Mouse (Mus musculus): ENCODE measurements around the gene Lilrb4a. TPM values are rescaled to one million over a fixed set of nuclear protein-coding genes. Genes with fewer than 3 reads are reported as not detected.

Lilrb4a gene
- total and polyA plus RNA-seq, 2 experiments from 2014 or later, result 0.60 to 1.3 TPM

DNA sequence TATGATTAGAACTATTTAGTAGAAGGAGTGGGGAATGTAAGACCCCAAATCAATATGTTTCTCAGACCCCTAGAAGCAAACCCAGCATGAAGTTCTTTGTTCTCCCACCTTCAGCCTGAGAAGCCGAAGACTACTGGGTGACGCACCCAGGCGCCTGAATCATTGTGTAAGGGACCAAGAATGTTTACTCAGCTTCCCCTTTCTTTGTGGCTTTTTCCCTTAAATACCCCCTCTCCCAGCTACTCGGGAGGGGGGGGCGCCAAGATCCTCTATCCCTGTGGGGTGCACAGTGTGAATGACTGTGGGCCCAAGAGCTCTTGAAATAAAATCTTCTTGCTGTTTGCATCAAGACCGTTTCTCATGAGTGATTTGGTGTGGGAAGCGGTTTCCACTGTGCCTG lies 40.1 kb downstream of the Lilrb4a start:
- no peak for DNase-seq (ENCODE audit: low spot score)
- Histone ChIP-seq H3K36me3 (ENCODE audit: insufficient read depth, low read length) (no peaks in the 10 kb centered on the region), H3K4me2 (ENCODE audit: low read depth, low read length, poor library complexity, severe bottlenecking) (no peak overlapping the region), H3K9ac (replicated peaks; ENCODE audit: low read length, poor library complexity, severe bottlenecking) (no peak overlapping the region), H3K9me3 (ENCODE audit: low read length) (no peaks in the 10 kb centered on the region), H3K27ac (ENCODE audit: low read depth, low read length) (no peak overlapping the region), H3K27me3 (ENCODE audit: insufficient read depth, low read length) (no peaks in the 10 kb centered on the region), H3K4me1 (ENCODE audit: insufficient read depth, low read length) (no peaks in the 10 kb centered on the region), H3K4me3 (ENCODE audit: low read depth, low read length) (no peak overlapping the region)
- 81% methylated on average over 7 of the region's 7 CpGs for WGBS
- no peak for ATAC-seq (ENCODE audit: low FRiP score)
- TF ChIP-seq CTCF (IDR thresholded peaks at IDR 0.05), result no peak

Other genes with a start within 250 kb of the Lilrb4a start
- gene Gm49339, start 10.3 kb upstream of the Lilrb4a start, total RNA-seq (2014; rRNA removed), result 0.88 TPM in 1 of 2 replicates, not detected in the other
- not detected in 2 replicates for gene Gm49339, start 10.3 kb upstream of the Lilrb4a start, polyA plus RNA-seq (2015; fragmentation: Nextera tagmentation; extraction: Ambion mirVana)
- 0.05 and 0.47 TPM in 2 replicates for gene Lilr4b, start 10.3 kb upstream of the Lilrb4a start, total RNA-seq (2014; rRNA removed)
- gene Lilr4b, start 10.3 kb upstream of the Lilrb4a start, polyA plus RNA-seq (2015; fragmentation: Nextera tagmentation; extraction: Ambion mirVana), result 0.29 and 0.31 TPM in 2 replicates
- gene Fam162b, start 99.6 kb downstream of the Lilrb4a start, total RNA-seq (2014; rRNA removed), result not detected in 2 replicates
- gene Fam162b, start 99.6 kb downstream of the Lilrb4a start, polyA plus RNA-seq (2015; fragmentation: Nextera tagmentation; extraction: Ambion mirVana), result 0.93 and 1.8 TPM in 2 replicates
- gene Gprc6a, start 140.5 kb downstream of the Lilrb4a start, total RNA-seq (2014; rRNA removed), result not detected in 2 replicates
- 0.12 TPM in 1 of 2 replicates, not detected in the other for gene Gprc6a, start 140.5 kb downstream of the Lilrb4a start, polyA plus RNA-seq (2015; fragmentation: Nextera tagmentation; extraction: Ambion mirVana)
- not detected in 2 replicates for gene Rfx6, start 186.8 kb downstream of the Lilrb4a start, total RNA-seq (2014; rRNA removed)
- gene Rfx6, start 186.8 kb downstream of the Lilrb4a start, polyA plus RNA-seq (2015; fragmentation: Nextera tagmentation; extraction: Ambion mirVana), result not detected in 2 replicates